Comparison of ENCODE assay signal across 9 mouse cellular contexts in genomic region chr19:43662176-43662967, GRCm38 (mm10). TPM values are rescaled to one million over a fixed set of nuclear protein-coding genes. Genes with fewer than 3 reads are reported as not detected.
A peak's percentile ranks its signal among the peaks of the same experiment; 100 is the strongest.
DNase-seq lines count a peak whose midpoint lies in the region; ATAC-seq and TF ChIP-seq lines count a peak whose summit lies in the region.
"Had no signal": no experiment of that assay in that cellular context is flagged by ENCODE, and none has a peak within 500 bp of the region (broad histone marks: within the 10 kb centered on the region; RNA-seq: fewer than 3 reads in every experiment).

No protein-coding gene starts in this region.

- no peak overlapping the region for H3K4me3 ChIP-seq in liver, adult 2 months (ENCODE audit: insufficient read depth, low read depth, low read length)
- H3K4me3 ChIP-seq in embryonic facial prominence, embryonic 13.5 days, result no peak overlapping the region
- H3K4me3 ChIP-seq in intestine, postnatal 0 days (ENCODE audit: low read depth, low read length), result no peak overlapping the region
- H3K4me3 ChIP-seq in midbrain, embryonic 11.5 days (ENCODE audit: low read depth, low read length), result no peak overlapping the region

- DNase-seq in liver, adult 2 months (ENCODE audit: extremely low read depth, low read depth, low spot score), result no peak
- no peak for DNase-seq in liver
- no peak for DNase-seq in midbrain, embryonic 11.5 days (ENCODE audit: low spot score, missing footprints)
- DNase-seq in c-Kit-positive CD71-positive TER-119-positive erythroid progenitor cells, embryonic 14.5 days (ENCODE audit: low spot score), result no peak
- no peak for DNase-seq in thymus, postnatal 36 days
- no peak for DNase-seq in layer of hippocampus, adult 18-20 months (ENCODE audit: low spot score in 2 of 2)

- peak; percentile 33; the same call in 1 of the 2 replicates for TF ChIP-seq CTCF in liver, adult 2 months (IDR thresholded peaks at IDR 0.05; ENCODE audit: low read depth, low read length)
- TF ChIP-seq CTCF in intestine, postnatal 0 days (IDR thresholded peaks at IDR 0.05; ENCODE audit: low read depth), result peak; percentile 69

- WGBS in liver, adult 2 months, result 67% methylated on average over 19 of the region's 19 CpGs
- WGBS in embryonic facial prominence, embryonic 13.5 days, result 33% methylated on average over 19 of the region's 19 CpGs
- 46% methylated on average over 19 of the region's 19 CpGs for WGBS in intestine, postnatal 0 days
- WGBS in midbrain, embryonic 11.5 days, result 35% methylated on average over 19 of the region's 19 CpGs

- no peak overlapping the region for H3K9ac ChIP-seq in liver, adult 2 months (ENCODE audit: low read depth, low read length)
- H3K9ac ChIP-seq in embryonic facial prominence, embryonic 13.5 days, result no peak overlapping the region
- no peak overlapping the region for H3K9ac ChIP-seq in intestine, postnatal 0 days (ENCODE audit: low read depth, low read length)
- H3K9ac ChIP-seq in midbrain, embryonic 11.5 days (ENCODE audit: low read length), result no peak overlapping the region

- no peak overlapping the region for H3K27ac ChIP-seq in liver, adult 2 months (replicated peaks; ENCODE audit: insufficient read depth, low read depth, low read length)
- peak overlapping the region; percentile 39 for H3K27ac ChIP-seq in embryonic facial prominence, embryonic 13.5 days
- H3K27ac ChIP-seq in intestine, postnatal 0 days (ENCODE audit: low read depth, low read length), result no peak overlapping the region
- no peak overlapping the region for H3K27ac ChIP-seq in midbrain, embryonic 11.5 days (ENCODE audit: low read depth, low read length)
- H3K27ac ChIP-seq: macrophage had no signal

- H3K36me3 ChIP-seq in liver, adult 2 months (ENCODE audit: control insufficient read depth, insufficient read depth, low read length), result no peaks in the 10 kb centered on the region; the same call in none of the 2 replicates
- H3K36me3 ChIP-seq in embryonic facial prominence, embryonic 13.5 days, result peaks cover 18% of the 10 kb centered on the region
- H3K36me3 ChIP-seq in intestine, postnatal 0 days (ENCODE audit: control insufficient read depth, insufficient read depth), result peaks cover 38% of the 10 kb centered on the region
- no peaks in the 10 kb centered on the region; the same call in 1 of the 2 replicates for H3K36me3 ChIP-seq in midbrain, embryonic 11.5 days (ENCODE audit: control insufficient read depth, insufficient read depth, low read length)

- no peaks in the 10 kb centered on the region for H3K27me3 ChIP-seq in liver, adult 2 months (ENCODE audit: control insufficient read depth, insufficient read depth, low read length)
- no peaks in the 10 kb centered on the region for H3K27me3 ChIP-seq in embryonic facial prominence, embryonic 13.5 days
- no peaks in the 10 kb centered on the region for H3K27me3 ChIP-seq in intestine, postnatal 0 days (replicated peaks; ENCODE audit: control insufficient read depth, insufficient read depth, low read length)
- no peaks in the 10 kb centered on the region for H3K27me3 ChIP-seq in midbrain, embryonic 11.5 days (ENCODE audit: control insufficient read depth, insufficient read depth, low read length)

- no peaks in the 10 kb centered on the region for H3K9me3 ChIP-seq in embryonic facial prominence, embryonic 13.5 days
- H3K9me3 ChIP-seq in intestine, postnatal 0 days (ENCODE audit: control insufficient read depth), result no peaks in the 10 kb centered on the region
- no peaks in the 10 kb centered on the region for H3K9me3 ChIP-seq in midbrain, embryonic 11.5 days (ENCODE audit: control insufficient read depth, low read length)

- H3K79me2 ChIP-seq in liver, adult 2 months (ENCODE audit: control insufficient read depth, insufficient read depth, low read length), result no peaks in the 10 kb centered on the region

- no peak for ATAC-seq in embryonic facial prominence, embryonic 13.5 days (ENCODE audit: insufficient number of reproducible peaks, insufficient read depth, low FRiP score, low TSS enrichment, low read depth)
- peak; percentile 52 for ATAC-seq in intestine, postnatal 0 days
- peak; percentile 52; the same call in 1 of the 2 replicates for ATAC-seq in midbrain, embryonic 11.5 days (ENCODE audit: low FRiP score)

- TF ChIP-seq POLR2A in liver, adult 2 months (IDR thresholded peaks at IDR 0.05; ENCODE audit: extremely low read depth, insufficient read depth, low read length), result no peak

- H3K4me1 ChIP-seq in liver, adult 2 months (ENCODE audit: control insufficient read depth, insufficient read depth, low read length), result no peaks in the 10 kb centered on the region
- 0 out of 2 replicates have a peak, but pooled peaks cover 13% of the 10 kb centered on the region for H3K4me1 ChIP-seq in embryonic facial prominence, embryonic 13.5 days
- no peaks in the 10 kb centered on the region for H3K4me1 ChIP-seq in intestine, postnatal 0 days (replicated peaks; ENCODE audit: control insufficient read depth, insufficient read depth, low read length)
- H3K4me1 ChIP-seq in midbrain, embryonic 11.5 days (ENCODE audit: control insufficient read depth, insufficient read depth, low read length), result no peaks in the 10 kb centered on the region

- H3K4me2 ChIP-seq in embryonic facial prominence, embryonic 13.5 days, result no peak overlapping the region
- H3K4me2 ChIP-seq in intestine, postnatal 0 days (replicated peaks; ENCODE audit: low read depth), result no peak overlapping the region
- H3K4me2 ChIP-seq in midbrain, embryonic 11.5 days, result no peak overlapping the region

RNA-seq across cellular contexts. Expression of gene Slc25a28, which starts 12.3 kb away (rescaled TPM):
- total RNA-seq in liver, adult 2 months (2014; rRNA removed), result 18.2 and 20.5 TPM in 2 replicates
- polyA plus RNA-seq in liver, adult 2 months (2012; rRNA removed), result 33.9 and 43.0 TPM in 2 replicates
- 13.6 and 16.5 TPM in 2 replicates for polyA plus RNA-seq in embryonic facial prominence, embryonic 13.5 days (2015; fragmentation: Nextera tagmentation; extraction: Ambion mirVana)
- 20.6 and 20.7 TPM in 2 replicates for polyA plus RNA-seq in intestine, postnatal 0 days (2015; fragmentation: Nextera tagmentation; extraction: Ambion mirVana)
- 7.6 and 9.7 TPM in 2 replicates for polyA plus RNA-seq in midbrain, embryonic 11.5 days (2014; fragmentation: Nextera tagmentation; extraction: Ambion mirVana)
- 10 to 100 TPM; 42.4 to 43.8 TPM for total RNA-seq in layer of hippocampus, adult 18-20 months (2021)

RNA-seq across cellular contexts. Expression of gene Entpd7, which starts 27.1 kb away (rescaled TPM):
- total RNA-seq in liver, adult 2 months (2014; rRNA removed), result 1.5 TPM in 2 replicates
- polyA plus RNA-seq in liver, adult 2 months (2012; rRNA removed), result 2.0 TPM in 2 replicates
- polyA plus RNA-seq in embryonic facial prominence, embryonic 13.5 days (2015; fragmentation: Nextera tagmentation; extraction: Ambion mirVana), result 10.3 TPM in 2 replicates
- 61.5 and 65.2 TPM in 2 replicates for polyA plus RNA-seq in intestine, postnatal 0 days (2015; fragmentation: Nextera tagmentation; extraction: Ambion mirVana)
- polyA plus RNA-seq in midbrain, embryonic 11.5 days (2014; fragmentation: Nextera tagmentation; extraction: Ambion mirVana), result 12.2 and 12.7 TPM in 2 replicates
- total RNA-seq in layer of hippocampus, adult 18-20 months (2021), result 10 to 100 TPM; 15.9 to 16.7 TPM

RNA-seq across cellular contexts. Expression of gene Nkx2-3, which starts 50.2 kb away (rescaled TPM):
- total RNA-seq in liver, adult 2 months (2014; rRNA removed), result not detected in 2 replicates
- 0.05 TPM in 1 of 2 replicates, not detected in the other for polyA plus RNA-seq in liver, adult 2 months (2012; rRNA removed)
- polyA plus RNA-seq in embryonic facial prominence, embryonic 13.5 days (2015; fragmentation: Nextera tagmentation; extraction: Ambion mirVana), result 1.4 and 4.2 TPM in 2 replicates
- 54.3 and 56.9 TPM in 2 replicates for polyA plus RNA-seq in intestine, postnatal 0 days (2015; fragmentation: Nextera tagmentation; extraction: Ambion mirVana)
- 0.60 and 0.77 TPM in 2 replicates for polyA plus RNA-seq in midbrain, embryonic 11.5 days (2014; fragmentation: Nextera tagmentation; extraction: Ambion mirVana)
- total RNA-seq in layer of hippocampus, adult 18-20 months (2021), result not detected
- polyA plus RNA-seq: macrophage had no signal

Comparison
In these comparisons a context has a peak if more than half of its experiments do, and no peak if none do; other contexts are left out.
1. RNA of gene Nkx2-3, which starts 50.2 kb away (polyA plus RNA-seq): 54.3 to 56.9 TPM in intestine, postnatal 0 days; 1.4 to 4.2 TPM in embryonic facial prominence, embryonic 13.5 days, 0.60 to 0.77 TPM in midbrain, embryonic 11.5 days and 0.05 TPM in liver, adult 2 months; every median in the first group is over 10 times any median in the second.